Mouse (Mus musculus): ENCODE results near the gene Myh7b.

Gene Myh7b

GRCm38 (mm10) chr2:155610978-155611377 is at the start of gene Myh7b:
Gene Myh7b, plus strand, starts transcription at chr2:155611212.
- DNase-seq, result peak; percentile 97

- DNase-seq, result no peak
Observed at GRCm38 (mm10) chr2:155562209-155562608, 48.8 kb upstream of the Myh7b start.

GRCm38 (mm10) chr2:155562934-155563333 is 48.1 kb upstream of the Myh7b start:
- DNase-seq, result peak; percentile 79

- peak; percentile 50 for DNase-seq
Observed at GRCm38 (mm10) chr2:155567751-155568150, 43.3 kb upstream of the Myh7b start.

- peak; percentile 34 for DNase-seq
Observed at GRCm38 (mm10) chr2:155569223-155569807, 41.7 kb upstream of the Myh7b start.

- no peak for DNase-seq
Observed at GRCm38 (mm10) chr2:155573001-155573400, 38.0 kb upstream of the Myh7b start.

- DNase-seq, result no peak
Observed at GRCm38 (mm10) chr2:155573996-155574395, 37.0 kb upstream of the Myh7b start.

- DNase-seq, result no peak
Observed at GRCm38 (mm10) chr2:155574700-155575099, 36.3 kb upstream of the Myh7b start.

- DNase-seq, result peak; percentile 42
Observed at GRCm38 (mm10) chr2:155576656-155577055, 34.4 kb upstream of the Myh7b start.

GRCm38 (mm10) chr2:155580331-155580730 is 30.7 kb upstream of the Myh7b start:
- no peak for DNase-seq

GRCm38 (mm10) chr2:155582384-155582995 is 28.5 kb upstream of the Myh7b start:
- no peak for DNase-seq

GRCm38 (mm10) chr2:155582996-155583395 is 28.0 kb upstream of the Myh7b start:
- DNase-seq, result no peak

- no peak for DNase-seq
Observed at GRCm38 (mm10) chr2:155583927-155584530, 27.0 kb upstream of the Myh7b start.

GRCm38 (mm10) chr2:155585082-155585481 is 25.9 kb upstream of the Myh7b start:
- DNase-seq, result no peak

- no peak for DNase-seq
Observed at GRCm38 (mm10) chr2:155585486-155585885, 25.5 kb upstream of the Myh7b start.

- no peak for DNase-seq
Observed at GRCm38 (mm10) chr2:155588136-155588535, 22.9 kb upstream of the Myh7b start.

GRCm38 (mm10) chr2:155589521-155589920 is 21.5 kb upstream of the Myh7b start:
- DNase-seq, result no peak

- DNase-seq, result no peak
Observed at GRCm38 (mm10) chr2:155590876-155591275, 20.1 kb upstream of the Myh7b start.

GRCm38 (mm10) chr2:155591676-155592075 is 19.3 kb upstream of the Myh7b start:
- no peak for DNase-seq

- DNase-seq, result peak; percentile 100
Observed at GRCm38 (mm10) chr2:155592137-155592853, 18.7 kb upstream of the Myh7b start, which contains the start of gene Gss. Gene Gss, minus strand, starts transcription at chr2:155592810.

- no peak for DNase-seq
Observed at GRCm38 (mm10) chr2:155592854-155593283, 18.1 kb upstream of the Myh7b start.

GRCm38 (mm10) chr2:155595516-155595915 is 15.5 kb upstream of the Myh7b start:
- no peak for DNase-seq

GRCm38 (mm10) chr2:155603707-155604106 is 7.3 kb upstream of the Myh7b start:
- DNase-seq, result no peak

All from heart, adult 11 months (tissue).